Mouse (Mus musculus): ENCODE measurements around the gene Zbtb33. TPM values are rescaled to one million over a fixed set of nuclear protein-coding genes. Genes with fewer than 3 reads are reported as not detected.

Zbtb33 gene
- polyA plus RNA-seq, 1 experiment: 18.7 TPM

GRCm38 (mm10) chrX:38180656-38181607 is 8.7 kb upstream of the Zbtb33 start:
- H3K9me3 ChIP-seq (replicated peaks; ENCODE audit: control insufficient read depth, insufficient read depth, low read length, poor library complexity, severe bottlenecking): no peaks in the 10 kb centered on the region
- no peaks in the 10 kb centered on the region for H3K36me3 ChIP-seq (ENCODE audit: control insufficient read depth, insufficient read depth, low read length, poor library complexity, severe bottlenecking)
- TF ChIP-seq EP300 (IDR thresholded peaks at IDR 0.05; ENCODE audit: insufficient read depth, low read depth, low read length) (no peak), CTCF (IDR thresholded peaks at IDR 0.05; ENCODE audit: low read depth, low read length) (no peak), POLR2A (IDR thresholded peaks at IDR 0.05; ENCODE audit: insufficient read depth, low read length) (no peak)
- H3K9ac ChIP-seq (ENCODE audit: low read depth, poor library complexity, severe bottlenecking): peak overlapping the region; percentile 32
- H3K27ac ChIP-seq (ENCODE audit: insufficient read depth, low read length): no peak overlapping the region
- peak overlapping the region; percentile 71 for H3K4me3 ChIP-seq (ENCODE audit: low read depth, low read length)
- peaks cover 2% of the 10 kb centered on the region for H3K4me1 ChIP-seq (ENCODE audit: control insufficient read depth, insufficient read depth, low read length)
- no peaks in the 10 kb centered on the region for H3K27me3 ChIP-seq (ENCODE audit: control insufficient read depth, insufficient read depth, low read length, poor library complexity, severe bottlenecking)

- Histone ChIP-seq H3K36me3 (ENCODE audit: control insufficient read depth, insufficient read depth, low read length, poor library complexity, severe bottlenecking) (no peaks in the 10 kb centered on the region), H3K9ac (ENCODE audit: low read depth, poor library complexity, severe bottlenecking) (no peak overlapping the region), H3K9me3 (replicated peaks; ENCODE audit: control insufficient read depth, insufficient read depth, low read length, poor library complexity, severe bottlenecking) (no peaks in the 10 kb centered on the region), H3K27ac (ENCODE audit: insufficient read depth, low read length) (no peak overlapping the region), H3K4me1 (ENCODE audit: control insufficient read depth, insufficient read depth, low read length) (peaks cover 2% of the 10 kb centered on the region), H3K27me3 (ENCODE audit: control insufficient read depth, insufficient read depth, low read length, poor library complexity, severe bottlenecking) (no peaks in the 10 kb centered on the region), H3K4me3 (ENCODE audit: low read depth, low read length) (no peak overlapping the region)
- TF ChIP-seq EP300 (IDR thresholded peaks at IDR 0.05; ENCODE audit: insufficient read depth, low read depth, low read length) (no peak), CTCF (IDR thresholded peaks at IDR 0.05; ENCODE audit: low read depth, low read length) (peak; percentile 12), POLR2A (IDR thresholded peaks at IDR 0.05; ENCODE audit: insufficient read depth, low read length) (no peak)
These were observed 7.9 kb upstream of the Zbtb33 start for GRCm38 (mm10) chrX:38181608-38182258.

GRCm38 (mm10) chrX:38185520-38185919 is 4.1 kb upstream of the Zbtb33 start:
- TF ChIP-seq POLR2A (IDR thresholded peaks at IDR 0.05; ENCODE audit: insufficient read depth, low read length) (no peak), CTCF (IDR thresholded peaks at IDR 0.05; ENCODE audit: low read depth, low read length) (no peak), EP300 (IDR thresholded peaks at IDR 0.05; ENCODE audit: insufficient read depth, low read depth, low read length) (no peak)
- Histone ChIP-seq H3K9ac (ENCODE audit: low read depth, poor library complexity, severe bottlenecking) (no peak overlapping the region), H3K27ac (ENCODE audit: insufficient read depth, low read length) (peak overlapping the region; percentile 91), H3K27me3 (ENCODE audit: control insufficient read depth, insufficient read depth, low read length, poor library complexity, severe bottlenecking) (no peaks in the 10 kb centered on the region), H3K4me3 (ENCODE audit: low read depth, low read length) (no peak overlapping the region), H3K4me1 (ENCODE audit: control insufficient read depth, insufficient read depth, low read length) (peaks cover 2% of the 10 kb centered on the region), H3K36me3 (ENCODE audit: control insufficient read depth, insufficient read depth, low read length, poor library complexity, severe bottlenecking) (no peaks in the 10 kb centered on the region), H3K9me3 (replicated peaks; ENCODE audit: control insufficient read depth, insufficient read depth, low read length, poor library complexity, severe bottlenecking) (no peaks in the 10 kb centered on the region)

- H3K4me3 ChIP-seq (ENCODE audit: low read depth, low read length): peak overlapping the region; percentile 86
- H3K27ac ChIP-seq (ENCODE audit: insufficient read depth, low read length): no peak overlapping the region
- no peaks in the 10 kb centered on the region for H3K27me3 ChIP-seq (ENCODE audit: control insufficient read depth, insufficient read depth, low read length, poor library complexity, severe bottlenecking)
- peaks cover 2% of the 10 kb centered on the region for H3K4me1 ChIP-seq (ENCODE audit: control insufficient read depth, insufficient read depth, low read length)
- peak overlapping the region; percentile 95 for H3K9ac ChIP-seq (ENCODE audit: low read depth, poor library complexity, severe bottlenecking)
- no peaks in the 10 kb centered on the region; the same call in 1 of the 2 replicates for H3K36me3 ChIP-seq (ENCODE audit: control insufficient read depth, insufficient read depth, low read length, poor library complexity, severe bottlenecking)
- TF ChIP-seq CTCF (IDR thresholded peaks at IDR 0.05; ENCODE audit: low read depth, low read length) (no peak), EP300 (IDR thresholded peaks at IDR 0.05; ENCODE audit: insufficient read depth, low read depth, low read length) (no peak), POLR2A (IDR thresholded peaks at IDR 0.05; ENCODE audit: insufficient read depth, low read length) (no peak)
- no peaks in the 10 kb centered on the region; the same call in 1 of the 2 replicates for H3K9me3 ChIP-seq (replicated peaks; ENCODE audit: control insufficient read depth, insufficient read depth, low read length, poor library complexity, severe bottlenecking)
These were observed 818 bp downstream of the Zbtb33 start for GRCm38 (mm10) chrX:38190458-38190764.

GRCm38 (mm10) chrX:38201816-38202215 is 12.2 kb downstream of the Zbtb33 start:
- Histone ChIP-seq H3K27me3 (ENCODE audit: control insufficient read depth, insufficient read depth, low read length, poor library complexity, severe bottlenecking) (no peaks in the 10 kb centered on the region), H3K9me3 (replicated peaks; ENCODE audit: control insufficient read depth, insufficient read depth, low read length, poor library complexity, severe bottlenecking) (0 out of 2 replicates have a peak, but pooled peaks cover 3% of the 10 kb centered on the region), H3K27ac (ENCODE audit: insufficient read depth, low read length) (no peak overlapping the region), H3K9ac (ENCODE audit: low read depth, poor library complexity, severe bottlenecking) (no peak overlapping the region), H3K4me3 (ENCODE audit: low read depth, low read length) (no peak overlapping the region), H3K4me1 (ENCODE audit: control insufficient read depth, insufficient read depth, low read length) (no peaks in the 10 kb centered on the region), H3K36me3 (ENCODE audit: control insufficient read depth, insufficient read depth, low read length, poor library complexity, severe bottlenecking) (no peaks in the 10 kb centered on the region)
- TF ChIP-seq EP300 (IDR thresholded peaks at IDR 0.05; ENCODE audit: insufficient read depth, low read depth, low read length) (no peak), CTCF (IDR thresholded peaks at IDR 0.05; ENCODE audit: low read depth, low read length) (no peak), POLR2A (IDR thresholded peaks at IDR 0.05; ENCODE audit: insufficient read depth, low read length) (no peak)

Data from ES-Bruce4 (cell line).